Mouse (Mus musculus) erythroblast, embryonic 14.5 days (primary cell): Measurements from ENCODE around the gene Akr1c6.
"Not testable (repeated sequence)": the region's sequence is repeated elsewhere in the genome, so short reads cannot be mapped to it uniquely, and the experiment has no call there.

Experiments used
- GATA1 ChIP-seq: IDR thresholded peaks from 2 replicates; pipeline ENCODE4 v1.6.1; 2012; ENCODE audit warnings: low read length, inconsistent platforms, mixed read lengths
- TAL1 ChIP-seq: IDR thresholded peaks from 3 replicates; pipeline ENCODE4 v1.6.1; 2012; ENCODE audit warnings: low read length, inconsistent platforms, mixed read lengths

DNA sequence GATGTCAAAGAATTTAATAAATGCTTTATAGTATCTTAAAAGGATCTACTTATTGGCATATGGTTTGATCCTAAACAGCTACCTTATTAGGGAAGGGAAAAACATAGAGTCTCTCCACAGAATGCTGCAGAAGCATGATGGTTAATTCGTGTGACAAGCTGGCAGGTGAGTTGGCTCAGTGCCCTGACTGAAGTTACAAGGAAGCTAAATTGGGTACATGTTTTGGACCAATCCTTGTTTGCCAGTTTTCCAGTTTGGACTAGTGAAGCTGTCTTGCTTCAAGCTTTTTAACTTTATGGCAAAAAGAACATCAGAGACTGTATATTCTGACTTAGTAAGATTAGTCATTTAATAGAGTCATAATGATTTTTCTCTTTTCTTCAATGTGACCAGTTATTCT is 33.7 kb upstream of the Akr1c6 start:
- not testable (repeated sequence) for TF ChIP-seq GATA1, TAL1
